Mouse (Mus musculus): Measurements from ENCODE around the gene Pou3f1. TPM values are rescaled to one million over a fixed set of nuclear protein-coding genes. Genes with fewer than 3 reads are reported as not detected.

Gene Pou3f1
- polyA plus RNA-seq, 1 experiment from 2014 or later: 0.13 TPM

DNA sequence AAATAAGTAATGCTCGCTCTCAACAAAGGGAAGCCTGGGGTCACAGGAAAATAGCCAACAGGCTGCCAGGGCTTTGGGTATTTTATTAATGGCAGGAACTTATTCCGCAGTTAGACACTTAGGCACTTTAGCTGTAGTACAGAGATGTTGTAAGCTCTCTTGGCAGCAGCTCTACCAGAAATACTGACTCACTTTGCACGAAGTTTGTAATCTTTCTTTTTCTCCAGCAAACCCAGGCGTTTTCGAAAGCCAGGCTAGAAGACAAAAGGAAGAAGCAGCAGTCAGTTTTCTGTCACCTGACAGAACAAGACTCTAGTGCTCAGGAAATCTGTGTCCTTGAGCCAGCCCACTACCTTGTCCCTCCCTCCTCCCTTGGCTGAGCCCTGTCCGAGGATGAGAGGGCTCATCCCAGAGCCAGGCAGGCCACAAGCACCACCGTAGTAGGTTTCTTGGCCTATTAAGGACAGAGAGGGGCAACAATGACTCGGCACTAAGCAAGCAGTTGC, 29.3 kb downstream of the Pou3f1 start:
- no peak overlapping the region for H3K9ac ChIP-seq (ENCODE audit: low read length)
- no peak overlapping the region for H3K4me2 ChIP-seq (ENCODE audit: low read depth, low read length)
- peaks cover 24% of the 10 kb centered on the region for H3K36me3 ChIP-seq (ENCODE audit: control insufficient read depth, insufficient read depth, low read length)
- H3K27ac ChIP-seq (ENCODE audit: low read length): no peak overlapping the region
- no peaks in the 10 kb centered on the region for H3K27me3 ChIP-seq (ENCODE audit: control insufficient read depth, insufficient read depth, low read length)
- 72% methylated on average over 8 of the region's 8 CpGs for WGBS
- H3K4me1 ChIP-seq (ENCODE audit: control insufficient read depth, insufficient read depth, low read length): peaks cover 5% of the 10 kb centered on the region
- no peak overlapping the region for H3K4me3 ChIP-seq (replicated peaks; ENCODE audit: low read length)
- no peaks in the 10 kb centered on the region for H3K9me3 ChIP-seq (replicated peaks; ENCODE audit: control insufficient read depth, low read length)
- 0 out of 2 replicates have a peak, but pooled peaks have one; percentile 33 for ATAC-seq (ENCODE audit: insufficient read depth, low FRiP score)

DNA sequence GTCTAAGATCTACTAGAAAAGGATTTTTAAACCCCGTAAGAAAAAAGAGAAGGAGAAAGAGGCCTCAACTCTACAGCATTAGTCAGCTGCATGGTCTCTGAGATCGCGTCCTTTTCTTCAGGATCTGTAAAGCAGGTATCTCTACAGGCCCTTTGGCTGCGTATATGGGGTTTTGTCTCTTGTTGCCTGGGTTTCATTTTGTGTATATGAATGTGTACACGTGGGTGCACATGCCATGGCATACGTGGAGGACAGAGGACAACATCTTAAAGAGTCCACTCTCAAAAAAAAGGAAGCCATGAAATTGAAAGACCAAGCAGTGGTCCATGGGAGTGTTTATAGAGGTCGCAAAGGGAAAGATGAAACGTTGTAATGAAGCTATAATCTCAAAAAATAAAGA, 34.8 kb downstream of the Pou3f1 start:
- no peak for ATAC-seq (ENCODE audit: insufficient read depth, low FRiP score)

DNA sequence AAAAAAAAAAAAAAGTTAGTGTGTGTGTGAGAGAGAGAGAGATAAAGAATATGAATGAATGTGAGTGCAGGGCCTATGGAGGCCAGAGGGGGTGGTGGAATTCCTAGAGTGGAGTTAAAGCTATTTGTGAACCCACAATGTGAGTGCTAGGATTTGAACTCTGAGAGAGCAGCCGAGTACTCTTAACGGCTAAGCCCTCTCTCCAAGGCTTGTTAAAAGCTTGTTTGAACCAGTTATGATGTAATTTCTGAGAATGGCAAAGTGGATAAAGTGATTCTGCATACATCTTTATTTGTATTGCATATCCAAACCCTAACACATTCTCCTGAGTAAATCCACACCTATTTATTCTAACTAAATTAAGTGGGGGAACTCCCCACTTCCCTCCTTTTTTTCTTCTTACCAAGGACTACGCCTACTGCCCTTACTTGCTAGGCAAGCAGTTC, 35.8 kb downstream of the Pou3f1 start:
- Histone ChIP-seq H3K9ac (ENCODE audit: low read length) (peak overlapping the region; percentile 96), H3K9me3 (replicated peaks; ENCODE audit: control insufficient read depth, low read length) (no peaks in the 10 kb centered on the region), H3K4me2 (ENCODE audit: low read depth, low read length) (peak overlapping the region; percentile 90), H3K27me3 (ENCODE audit: control insufficient read depth, insufficient read depth, low read length) (no peaks in the 10 kb centered on the region), H3K27ac (ENCODE audit: low read length) (peak overlapping the region; percentile 87), H3K36me3 (ENCODE audit: control insufficient read depth, insufficient read depth, low read length) (no peaks in the 10 kb centered on the region), H3K4me3 (replicated peaks; ENCODE audit: low read length) (peak overlapping the region; percentile 88), H3K4me1 (ENCODE audit: control insufficient read depth, insufficient read depth, low read length) (peaks cover 24% of the 10 kb centered on the region)
- 56% methylated on average over 3 of the region's 3 CpGs for WGBS
- peak; percentile 44 for ATAC-seq (ENCODE audit: insufficient read depth, low FRiP score)

More for the DNA sequence above, 34.8 kb downstream of the Pou3f1 start:
- Histone ChIP-seq H3K36me3 (ENCODE audit: control insufficient read depth, insufficient read depth, low read length) (no peaks in the 10 kb centered on the region), H3K9me3 (replicated peaks; ENCODE audit: control insufficient read depth, low read length) (no peaks in the 10 kb centered on the region), H3K4me2 (ENCODE audit: low read depth, low read length) (peak overlapping the region; percentile 30), H3K27me3 (ENCODE audit: control insufficient read depth, insufficient read depth, low read length) (no peaks in the 10 kb centered on the region), H3K4me3 (replicated peaks; ENCODE audit: low read length) (no peak overlapping the region), H3K4me1 (ENCODE audit: control insufficient read depth, insufficient read depth, low read length) (peaks cover 24% of the 10 kb centered on the region), H3K9ac (ENCODE audit: low read length) (0 out of 2 replicates have a peak overlapping the region, but pooled peaks have one; percentile 3), H3K27ac (ENCODE audit: low read length) (no peak overlapping the region)
- WGBS: 78% methylated on average over 8 of the region's 8 CpGs

GRCm38 (mm10) chr4:124693135-124693894, 36.7 kb downstream of the Pou3f1 start, which contains the start of gene Utp11:
Utp11 (minus strand) TSS chr4:124693600.
- WGBS: under 1% methylated on average over 43 of the region's 43 CpGs
- Histone ChIP-seq H3K4me1 (ENCODE audit: control insufficient read depth, insufficient read depth, low read length) (peaks cover 24% of the 10 kb centered on the region), H3K4me2 (ENCODE audit: low read depth, low read length) (peak within 1 kb of the TSS; percentile 90), H3K27ac (ENCODE audit: low read length) (peak within 1 kb of the TSS; percentile 87), H3K36me3 (ENCODE audit: control insufficient read depth, insufficient read depth, low read length) (no peaks in the 10 kb centered on the region), H3K9me3 (replicated peaks; ENCODE audit: control insufficient read depth, low read length) (no peaks in the 10 kb centered on the region), H3K27me3 (ENCODE audit: control insufficient read depth, insufficient read depth, low read length) (no peaks in the 10 kb centered on the region), H3K9ac (ENCODE audit: low read length) (peak within 1 kb of the TSS; percentile 96), H3K4me3 (replicated peaks; ENCODE audit: low read length) (peak within 1 kb of the TSS; percentile 88)
- peak; percentile 91 for ATAC-seq (ENCODE audit: insufficient read depth, low FRiP score)

GRCm38 (mm10) chr4:124694572-124694971, 38.0 kb downstream of the Pou3f1 start:
- peaks cover 26% of the 10 kb centered on the region for H3K4me1 ChIP-seq (ENCODE audit: control insufficient read depth, insufficient read depth, low read length)
- 78% methylated on average over 2 of the region's 2 CpGs for WGBS
- H3K4me2 ChIP-seq (ENCODE audit: low read depth, low read length): no peak overlapping the region
- H3K27me3 ChIP-seq (ENCODE audit: control insufficient read depth, insufficient read depth, low read length): no peaks in the 10 kb centered on the region
- ATAC-seq (ENCODE audit: insufficient read depth, low FRiP score): no peak
- H3K27ac ChIP-seq (ENCODE audit: low read length): no peak overlapping the region
- no peaks in the 10 kb centered on the region for H3K9me3 ChIP-seq (replicated peaks; ENCODE audit: control insufficient read depth, low read length)
- H3K36me3 ChIP-seq (ENCODE audit: control insufficient read depth, insufficient read depth, low read length): no peaks in the 10 kb centered on the region
- no peak overlapping the region for H3K9ac ChIP-seq (ENCODE audit: low read length)
- H3K4me3 ChIP-seq (replicated peaks; ENCODE audit: low read length): no peak overlapping the region

DNA sequence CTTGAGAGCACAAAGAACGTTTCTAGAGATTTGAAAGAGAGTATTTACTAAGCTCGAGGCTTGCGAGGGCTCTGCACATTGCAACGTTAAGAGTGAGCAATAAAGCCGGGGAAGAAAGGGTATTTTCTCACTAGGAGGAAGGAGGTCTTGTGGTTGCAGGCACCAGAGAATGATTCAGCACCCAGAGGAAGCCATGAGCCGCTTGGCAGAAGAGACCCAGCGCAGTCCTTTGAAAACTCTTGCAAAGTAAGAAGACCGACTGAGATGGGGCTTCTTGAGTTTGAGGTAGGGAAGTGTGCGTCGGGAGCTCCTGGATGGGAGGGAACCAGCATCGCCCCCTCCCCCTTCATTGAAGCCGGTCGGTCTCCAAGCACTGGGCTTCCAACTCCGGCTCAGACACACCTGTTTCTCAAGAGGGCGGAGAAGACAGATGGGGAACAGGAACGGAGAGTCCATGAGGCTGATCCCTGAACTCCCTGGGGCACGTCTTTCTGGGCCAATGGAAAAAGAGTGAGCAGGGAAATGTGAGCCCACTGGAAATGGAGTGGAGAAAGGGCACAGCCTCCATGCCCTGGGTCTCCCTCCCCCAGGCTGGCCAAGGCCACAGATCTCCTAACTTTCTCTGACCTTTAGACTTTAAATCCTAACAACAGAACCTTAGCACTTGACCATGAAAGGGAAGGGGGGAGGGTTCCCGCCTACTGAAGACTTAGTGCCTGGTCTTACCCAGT, 39.3 kb downstream of the Pou3f1 start:
- Histone ChIP-seq H3K36me3 (ENCODE audit: control insufficient read depth, insufficient read depth, low read length) (no peaks in the 10 kb centered on the region), H3K4me1 (ENCODE audit: control insufficient read depth, insufficient read depth, low read length) (peaks cover 27% of the 10 kb centered on the region), H3K27me3 (ENCODE audit: control insufficient read depth, insufficient read depth, low read length) (no peaks in the 10 kb centered on the region), H3K27ac (ENCODE audit: low read length) (peak overlapping the region; percentile 30; the same call in 1 of the 2 replicates), H3K9me3 (replicated peaks; ENCODE audit: control insufficient read depth, low read length) (no peaks in the 10 kb centered on the region), H3K4me2 (ENCODE audit: low read depth, low read length) (peak overlapping the region; percentile 17), H3K4me3 (replicated peaks; ENCODE audit: low read length) (peak overlapping the region; percentile 9), H3K9ac (ENCODE audit: low read length) (0 out of 2 replicates have a peak overlapping the region, but pooled peaks have one; percentile 6)
- no peak for ATAC-seq (ENCODE audit: insufficient read depth, low FRiP score)
- WGBS: 14% methylated on average over 18 of the region's 18 CpGs

GRCm38 (mm10) chr4:124699791-124700190, 43.2 kb downstream of the Pou3f1 start:
- Histone ChIP-seq H3K4me2 (ENCODE audit: low read depth, low read length) (peak overlapping the region; percentile 82), H3K4me3 (replicated peaks; ENCODE audit: low read length) (peak overlapping the region; percentile 92), H3K27ac (ENCODE audit: low read length) (peak overlapping the region; percentile 95), H3K9ac (ENCODE audit: low read length) (peak overlapping the region; percentile 97), H3K9me3 (replicated peaks; ENCODE audit: control insufficient read depth, low read length) (no peaks in the 10 kb centered on the region), H3K27me3 (ENCODE audit: control insufficient read depth, insufficient read depth, low read length) (no peaks in the 10 kb centered on the region), H3K36me3 (ENCODE audit: control insufficient read depth, insufficient read depth, low read length) (no peaks in the 10 kb centered on the region), H3K4me1 (ENCODE audit: control insufficient read depth, insufficient read depth, low read length) (peaks cover 31% of the 10 kb centered on the region)
- ATAC-seq (ENCODE audit: insufficient read depth, low FRiP score): no peak
- 24% methylated on average over 6 of the region's 6 CpGs for WGBS

GRCm38 (mm10) chr4:124700248-124700971, 43.8 kb downstream of the Pou3f1 start, which contains the start of gene Fhl3:
Fhl3 (plus strand) TSS chr4:124700701.
- Histone ChIP-seq H3K4me2 (ENCODE audit: low read depth, low read length) (peak within 1 kb of the TSS; percentile 82), H3K27me3 (ENCODE audit: control insufficient read depth, insufficient read depth, low read length) (no peaks in the 10 kb centered on the region), H3K4me1 (ENCODE audit: control insufficient read depth, insufficient read depth, low read length) (peaks cover 37% of the 10 kb centered on the region), H3K36me3 (ENCODE audit: control insufficient read depth, insufficient read depth, low read length) (0 out of 2 replicates have a peak, but pooled peaks cover under 1% of the 10 kb centered on the region), H3K4me3 (replicated peaks; ENCODE audit: low read length) (peak within 1 kb of the TSS; percentile 92), H3K27ac (ENCODE audit: low read length) (peak within 1 kb of the TSS; percentile 95), H3K9me3 (replicated peaks; ENCODE audit: control insufficient read depth, low read length) (no peaks in the 10 kb centered on the region), H3K9ac (ENCODE audit: low read length) (peak within 1 kb of the TSS; percentile 97)
- WGBS: under 1% methylated on average over 57 of the region's 59 CpGs
- ATAC-seq (ENCODE audit: insufficient read depth, low FRiP score): peak; percentile 79
